Mouse (Mus musculus) spleen, embryonic (tissue): ENCODE measurements around the gene Snx13.

Experiments
- CTCF ChIA-PET: fragments of 350-600 bp; sonication (Branson Sonifier 250); formaldehyde crosslinking; loops from one replicate; lab custom pipeline; 2022; lab: Charles Lee

Snx13 gene

DNA sequence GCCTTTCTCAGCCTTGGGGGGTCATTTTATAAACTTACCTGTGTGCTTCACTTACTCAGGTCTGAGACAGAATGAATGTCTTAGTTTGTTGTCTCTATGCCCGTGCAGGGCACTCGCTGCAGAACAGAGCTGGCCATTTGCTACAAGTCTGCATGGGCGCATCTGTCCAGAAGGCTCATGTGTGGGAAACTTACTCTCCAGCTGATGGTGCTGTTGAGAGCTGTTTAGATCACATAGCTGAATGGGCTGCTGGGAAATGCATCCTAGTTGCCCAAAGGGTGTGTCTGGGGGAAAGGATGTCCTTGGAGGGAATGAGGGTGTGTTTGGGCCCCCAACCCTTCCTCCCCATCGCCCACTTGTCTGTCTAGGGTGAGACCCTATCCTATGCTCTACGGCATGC lies 137.3 kb downstream of the Snx13 start:
- CTCF ChIA-PET, result no interaction called here

GRCm38 (mm10) chr12:35191698-35192425 lies 144.9 kb downstream of the Snx13 start:
- CTCF ChIA-PET, result interaction anchor here (0.7 kb wide), 1 partner anchor 1537 kb away, joined by 3 read pairs; no protein-coding TSS in a partner anchor

DNA sequence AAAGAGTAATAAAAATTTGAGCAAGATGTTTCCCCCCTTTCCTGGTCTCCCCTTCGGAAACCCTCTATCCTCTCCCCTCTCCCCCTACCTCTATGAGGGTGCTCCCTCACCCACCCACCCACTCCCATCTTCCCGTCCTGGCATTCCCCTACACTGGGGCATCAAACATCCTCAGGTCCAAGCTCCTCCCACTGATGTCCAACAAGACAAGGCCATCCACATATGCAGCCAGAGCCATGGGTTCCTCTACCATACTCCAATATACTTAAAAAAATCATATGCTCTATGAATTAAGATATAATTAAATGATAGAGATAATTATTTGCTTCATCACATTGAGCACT lies 145.4 kb downstream of the Snx13 start:
- CTCF ChIA-PET, result interaction anchor here (0.5 kb wide), 1 partner anchor 94 kb away, joined by 3 read pairs; no protein-coding TSS in a partner anchor
